Mouse (Mus musculus) Muller cell, postnatal 12 days (primary cell): ENCODE measurements at regions not wholly inside any gene's neighbourhood (a gene's known extent, or its start where the extent isn't known, plus 50 kb on each side); places are given as distances from the start of the nearest gene placed in this dataset.

Experiments
- DNase-seq: peaks from one replicate; pipeline ENCODE4 v3.0.0-alpha.2; 2015; ENCODE audit errors: inconsistent ontology term

- DNase-seq, result no peak
Observed at GRCm38 (mm10) chr2:160256251-160256650, 77.7 kb downstream of the Gm826 start.

DNA sequence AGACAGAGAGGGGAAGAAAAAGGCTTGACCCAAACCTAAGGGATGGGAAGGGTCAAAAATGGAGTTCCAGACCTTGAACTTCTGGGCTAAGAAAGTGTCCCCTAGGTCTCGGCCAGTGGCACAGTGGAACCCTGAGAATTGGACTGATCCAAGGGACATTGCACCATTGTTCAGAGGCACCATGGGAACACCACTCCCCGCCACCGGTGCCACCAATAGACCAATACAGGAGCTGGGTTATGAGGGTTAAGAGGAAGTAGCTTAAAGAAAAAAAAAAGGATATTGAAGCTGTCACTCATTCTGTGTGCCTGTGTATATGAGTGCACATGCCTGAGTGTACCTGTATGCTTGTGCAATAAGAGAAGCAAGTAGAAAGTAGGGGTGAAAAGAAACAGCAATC lies 83.7 kb downstream of the Gm826 start:
- DNase-seq, result no peak

DNA sequence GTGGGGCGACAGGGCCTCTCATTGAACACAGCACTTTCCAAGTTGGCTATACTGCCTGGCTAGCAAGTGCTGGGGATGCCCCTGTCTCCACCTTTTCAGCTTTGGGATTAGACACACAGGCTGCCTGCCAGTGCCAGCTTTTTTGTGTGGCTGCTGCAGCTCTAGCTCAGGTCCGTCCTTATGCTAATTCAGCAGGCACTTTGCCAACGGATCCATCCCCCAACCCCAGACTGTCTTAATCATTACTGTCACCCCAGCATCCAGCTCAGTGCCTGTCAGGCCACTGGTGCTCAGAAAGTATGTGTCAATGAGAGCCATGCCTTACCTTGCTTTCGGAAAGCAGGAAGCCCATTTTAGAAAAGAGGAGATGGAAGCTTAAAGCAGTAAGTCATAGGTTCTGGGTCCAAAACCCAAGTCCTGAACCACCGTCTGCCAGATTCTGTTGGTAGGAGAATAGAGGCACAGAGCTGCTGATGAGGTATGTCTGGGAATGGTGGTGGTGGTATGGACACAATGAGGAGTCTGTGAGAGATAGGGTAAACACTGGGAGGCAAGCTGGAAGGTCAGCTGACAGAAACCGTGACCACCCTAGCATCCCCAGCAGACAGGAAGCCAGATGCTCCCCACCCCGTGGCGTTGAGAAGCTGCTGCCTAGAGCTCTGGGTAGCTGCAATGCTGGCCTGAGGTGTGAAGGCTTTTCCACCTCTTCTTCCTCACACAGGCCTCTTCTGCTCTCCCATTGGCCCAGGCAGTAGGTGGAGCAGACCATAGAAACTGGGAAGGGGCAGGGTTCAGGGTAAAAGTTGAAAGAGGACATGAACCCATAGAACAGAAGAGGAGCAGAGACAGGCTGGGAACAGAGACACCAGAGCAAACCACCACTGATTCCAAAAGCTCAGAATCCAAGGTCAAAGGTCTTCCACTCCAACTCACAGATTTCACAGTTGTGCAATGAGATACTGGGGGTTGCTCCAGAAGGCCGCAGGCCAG lies 84.6 kb downstream of the Gm826 start:
- DNase-seq, result no peak

DNA sequence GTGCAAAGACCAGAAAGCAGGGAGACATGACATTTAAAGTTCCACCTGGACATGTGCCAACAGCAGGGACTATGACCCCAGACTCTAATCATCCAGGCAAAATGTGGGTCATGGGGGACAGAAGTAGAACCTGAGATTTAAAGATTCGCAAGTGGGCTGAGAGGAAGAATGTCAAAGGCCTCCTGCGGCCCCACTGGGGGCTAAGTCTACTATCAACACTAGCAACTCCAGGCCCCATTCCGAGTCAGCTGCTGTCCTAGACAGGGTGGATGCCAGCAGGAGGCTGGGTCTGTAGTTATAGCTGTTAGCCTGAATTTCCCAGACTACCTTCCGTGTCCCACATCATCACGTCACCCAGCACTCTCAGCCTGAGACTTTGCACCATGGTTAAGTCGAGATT lies 86.7 kb downstream of the Gm826 start:
- DNase-seq, result no peak

DNA sequence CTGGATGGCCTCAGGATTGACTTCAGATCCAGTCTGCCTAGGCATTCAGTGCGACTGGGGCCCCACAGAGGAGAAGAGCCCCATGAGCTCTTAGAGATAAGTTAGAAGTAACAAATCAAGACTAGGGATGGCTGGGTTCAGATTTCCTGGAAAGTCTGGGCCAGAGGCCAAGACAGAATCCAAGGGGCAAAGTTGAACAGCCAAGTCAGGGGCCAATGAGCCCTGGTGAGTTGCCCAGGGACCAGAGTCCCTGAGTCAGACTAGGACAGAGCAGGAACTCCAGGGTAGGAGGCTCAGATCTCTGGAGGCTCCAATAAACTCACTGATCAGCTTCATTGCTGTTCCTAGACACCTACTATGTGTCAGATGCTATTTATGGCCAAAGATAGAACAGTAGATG lies 87.6 kb downstream of the Gm826 start:
- DNase-seq, result no peak

GRCm38 (mm10) chr2:160244866-160245265 lies 89.1 kb downstream of the Gm826 start:
- DNase-seq, result no peak

DNA sequence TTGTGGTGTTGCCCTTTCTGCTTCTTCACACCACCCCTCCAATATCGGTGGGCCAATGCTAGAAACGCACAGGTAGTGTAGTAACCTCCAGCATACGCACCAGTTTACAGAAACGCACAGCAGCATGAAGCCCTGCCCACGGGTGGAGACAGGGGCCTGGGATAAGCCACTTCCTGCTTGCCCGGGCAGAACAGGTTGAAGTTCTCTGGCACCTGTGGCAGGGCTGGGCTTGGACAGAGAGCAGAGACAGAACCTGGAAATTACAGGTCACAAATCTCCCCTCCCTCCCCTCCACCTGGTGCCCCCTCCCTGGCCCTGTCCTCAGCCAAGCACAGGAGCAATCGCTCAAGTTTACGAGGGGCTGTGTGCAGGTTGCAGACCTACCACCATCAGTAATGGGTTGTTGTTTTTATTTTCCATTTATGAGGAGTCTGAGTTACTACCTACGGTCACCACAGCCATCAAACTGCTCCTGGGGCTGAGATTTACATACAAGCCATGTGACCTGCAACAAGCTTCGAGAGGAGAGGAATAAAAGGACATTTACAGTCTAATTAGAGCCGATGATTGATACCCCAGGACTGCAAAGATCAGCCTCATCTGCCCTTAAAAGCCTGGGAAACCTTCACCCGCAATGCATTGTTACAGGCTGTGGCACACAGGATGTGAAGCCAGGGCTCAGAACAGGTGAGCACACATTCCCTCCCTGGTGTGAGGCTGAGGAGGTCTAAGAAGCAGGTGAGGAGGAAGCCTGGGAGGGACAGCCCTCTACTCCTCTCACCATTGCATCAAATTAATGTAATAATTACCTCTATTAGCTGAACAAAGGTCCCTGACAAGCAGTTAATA lies 93.2 kb downstream of the Gm826 start:
- DNase-seq, result no peak

- no peak for DNase-seq
Observed at GRCm38 (mm10) chr2:160237436-160238104, 96.4 kb downstream of the Gm826 start.

DNA sequence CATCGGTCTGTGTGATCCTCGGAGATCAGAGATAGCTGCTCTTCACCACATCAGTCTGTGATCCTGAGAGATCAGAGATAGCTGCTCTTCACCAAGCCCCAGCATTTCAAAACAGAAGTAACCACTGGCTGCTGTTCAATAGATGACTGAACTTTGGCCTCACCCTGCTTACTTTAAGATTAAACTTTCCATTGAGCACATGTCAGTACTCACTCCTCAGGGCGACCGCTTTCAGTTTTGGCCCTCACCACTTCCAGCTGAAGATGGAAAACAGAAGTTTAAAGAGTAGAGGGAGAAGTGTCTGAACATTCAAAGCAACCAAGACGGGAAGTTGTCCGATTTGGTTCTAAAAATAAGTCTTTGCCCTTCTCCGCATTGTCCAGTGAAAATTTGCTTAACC lies 97.2 kb downstream of the Gm826 start:
- no peak for DNase-seq

DNA sequence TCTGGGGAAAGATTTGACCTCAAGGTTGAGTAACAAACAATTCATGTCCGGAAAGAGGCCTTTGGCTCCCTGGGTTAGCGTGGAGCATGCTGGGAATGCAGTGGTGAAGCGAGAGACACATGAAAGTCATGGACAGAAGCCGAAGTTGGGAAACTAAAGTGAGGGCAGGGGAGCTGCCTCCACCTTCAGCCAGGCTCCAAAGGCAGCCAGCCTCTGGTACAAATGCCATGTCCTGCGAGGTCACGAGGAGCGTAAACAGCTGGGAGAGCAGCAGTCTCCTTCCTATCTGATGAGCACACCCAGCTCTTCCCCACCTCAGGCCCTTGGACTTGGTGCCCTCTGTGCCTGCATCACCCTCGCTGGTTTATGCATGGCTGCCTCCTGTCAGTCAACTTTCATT lies 103.2 kb downstream of the Gm826 start:
- DNase-seq, result no peak

DNA sequence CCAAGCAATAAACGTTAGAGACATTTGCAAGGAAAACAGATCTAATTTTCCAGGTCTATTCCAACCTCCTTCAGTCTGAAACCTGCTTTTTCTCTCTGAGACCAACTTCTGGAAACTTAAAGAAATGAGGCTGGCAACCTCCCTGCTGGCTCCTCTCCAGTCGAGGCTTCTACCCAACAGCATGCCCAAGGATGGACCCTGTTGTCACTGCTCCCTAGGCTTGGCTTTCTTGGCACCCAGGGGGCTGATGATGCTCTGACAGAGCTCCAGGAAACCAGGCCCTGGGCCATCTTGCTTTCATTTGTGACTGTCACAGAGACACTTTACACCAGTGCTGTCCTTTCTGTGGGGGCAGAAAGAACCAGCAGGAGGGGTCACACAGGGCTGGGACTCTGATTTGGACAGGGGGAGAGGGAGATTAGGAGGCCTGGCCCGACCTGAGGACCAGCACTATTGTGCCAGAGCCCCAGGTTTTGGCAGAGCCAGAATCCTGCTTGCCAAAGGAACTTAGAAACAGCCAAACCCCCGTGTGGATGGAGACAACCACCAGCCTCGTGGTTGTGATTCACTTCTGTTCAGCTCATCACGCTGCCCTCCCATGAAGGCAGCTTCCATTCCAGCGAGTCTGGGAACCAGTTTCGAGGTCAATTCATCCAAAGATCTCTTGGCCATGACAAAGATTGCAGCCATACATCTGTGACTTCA lies 105.5 kb downstream of the Gm826 start:
- DNase-seq, result peak; percentile 23

DNA sequence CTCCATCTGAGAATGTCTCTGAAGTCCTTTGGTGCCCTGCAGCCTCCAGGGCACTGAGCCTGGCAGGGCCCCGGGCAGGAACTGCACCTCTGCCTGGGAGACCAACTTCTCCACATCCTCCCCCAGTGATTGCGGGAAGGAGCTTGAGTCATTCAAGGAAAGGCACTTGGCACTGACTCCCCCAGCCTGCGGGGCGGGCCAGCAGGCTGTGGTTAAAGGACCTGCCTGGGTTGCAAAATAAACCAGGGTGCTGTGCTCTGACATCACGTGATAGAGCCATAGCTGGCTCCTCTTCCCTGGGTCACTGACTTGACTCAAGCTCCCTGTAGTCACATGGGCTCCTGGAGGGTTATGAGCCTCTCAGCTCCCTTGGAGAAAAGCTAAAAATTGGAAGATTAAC lies 108.5 kb downstream of the Gm826 start:
- peak; percentile 62 for DNase-seq

DNA sequence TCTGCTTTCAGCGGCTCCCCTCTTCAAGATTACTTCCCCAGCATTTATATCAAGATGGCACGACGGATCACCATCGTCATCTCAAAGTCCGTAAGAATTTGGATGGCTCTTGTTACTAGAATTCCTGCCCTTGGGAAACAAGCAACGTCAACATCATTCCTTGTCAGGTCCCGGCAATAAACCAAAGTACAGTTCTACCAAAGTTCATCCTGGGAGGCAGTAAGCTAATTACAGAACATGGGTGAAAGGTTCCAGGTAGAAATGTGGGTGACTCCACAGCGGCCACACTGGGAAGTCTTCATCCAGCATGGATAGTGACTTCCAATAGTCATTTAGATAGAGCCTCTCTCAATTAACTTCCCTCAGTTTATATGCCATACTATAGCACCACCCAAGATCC lies 110.6 kb downstream of the Gm826 start:
- DNase-seq, result no peak

DNA sequence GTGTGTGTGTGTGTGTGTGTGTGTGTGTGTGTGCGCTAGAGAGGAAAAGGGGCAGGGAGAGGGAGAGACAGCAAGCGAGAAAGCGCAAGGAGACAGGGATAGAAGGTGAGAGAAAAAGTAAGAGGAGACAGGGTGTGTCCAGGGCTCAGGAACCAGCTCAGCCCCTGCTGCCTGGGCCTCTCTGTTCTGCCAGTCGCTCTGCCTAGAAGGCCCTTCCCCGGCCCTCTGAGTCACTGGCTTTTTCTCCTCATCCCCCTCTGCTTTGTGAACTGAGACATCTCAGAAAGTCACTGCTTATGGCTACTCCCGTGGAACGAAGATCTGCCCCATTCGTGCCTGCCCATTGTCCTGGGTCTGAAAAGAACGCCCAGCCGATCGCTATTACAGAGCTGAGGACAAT lies 112.2 kb downstream of the Gm826 start:
- DNase-seq, result peak; percentile 67

- DNase-seq, result peak; percentile 54
Observed at GRCm38 (mm10) chr2:160220562-160221021, 113.4 kb downstream of the Gm826 start.

GRCm38 (mm10) chr2:160214032-160214812 lies 119.7 kb downstream of the Gm826 start:
- no peak for DNase-seq

- no peak for DNase-seq
Observed at GRCm38 (mm10) chr2:160210507-160210906, 123.5 kb downstream of the Gm826 start.

DNA sequence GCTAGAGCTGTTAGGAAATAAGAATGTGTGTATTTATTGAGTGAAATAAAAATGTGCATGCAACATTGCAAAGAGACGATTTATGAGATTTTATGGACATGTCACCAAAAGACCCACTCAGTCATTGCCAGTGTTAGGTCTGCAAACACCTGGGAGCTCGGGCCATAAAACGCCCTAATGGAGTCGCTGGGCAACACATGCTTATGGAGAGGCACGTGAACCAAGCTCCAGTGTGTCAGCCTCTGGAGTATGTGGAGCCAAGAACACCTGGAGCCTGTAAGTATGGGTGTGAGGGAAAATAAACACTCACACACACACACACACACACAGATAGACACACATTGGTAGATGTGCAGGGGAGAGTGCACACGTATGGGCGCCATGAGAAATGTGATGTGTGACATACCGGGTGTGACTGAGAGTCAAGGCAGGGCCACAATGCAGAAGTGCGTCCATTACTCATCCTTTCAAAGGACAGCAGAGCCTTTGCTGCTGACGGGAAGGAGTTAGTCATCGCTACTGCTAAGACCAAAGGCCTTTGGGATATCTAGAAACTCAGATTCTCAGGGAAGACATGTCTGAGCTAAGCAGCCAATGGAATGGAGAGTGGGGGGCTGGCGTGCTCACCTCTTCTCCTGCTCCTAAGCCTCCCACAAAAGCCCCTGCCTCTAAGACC lies 124.2 kb downstream of the Gm826 start:
- no peak for DNase-seq

DNA sequence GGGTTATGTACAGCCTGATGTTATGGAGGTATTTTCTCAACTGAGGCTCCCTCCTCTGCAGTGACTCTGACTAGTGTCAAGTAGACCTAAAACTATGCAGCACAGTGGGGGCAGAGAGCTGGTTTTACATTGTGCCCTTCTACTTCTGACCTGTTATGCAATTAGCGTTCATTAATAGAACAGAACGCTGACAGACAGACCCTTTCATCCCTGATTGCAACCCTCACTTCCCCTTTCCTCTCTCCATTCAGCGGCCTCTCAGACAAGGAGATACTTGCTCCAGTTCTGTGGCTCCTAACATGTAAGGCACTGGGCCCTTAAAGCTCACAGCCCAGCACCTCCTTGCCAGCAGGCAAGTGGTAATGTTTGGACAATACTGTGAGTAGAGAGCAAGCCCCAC lies 125.7 kb downstream of the Gm826 start:
- DNase-seq, result no peak

DNA sequence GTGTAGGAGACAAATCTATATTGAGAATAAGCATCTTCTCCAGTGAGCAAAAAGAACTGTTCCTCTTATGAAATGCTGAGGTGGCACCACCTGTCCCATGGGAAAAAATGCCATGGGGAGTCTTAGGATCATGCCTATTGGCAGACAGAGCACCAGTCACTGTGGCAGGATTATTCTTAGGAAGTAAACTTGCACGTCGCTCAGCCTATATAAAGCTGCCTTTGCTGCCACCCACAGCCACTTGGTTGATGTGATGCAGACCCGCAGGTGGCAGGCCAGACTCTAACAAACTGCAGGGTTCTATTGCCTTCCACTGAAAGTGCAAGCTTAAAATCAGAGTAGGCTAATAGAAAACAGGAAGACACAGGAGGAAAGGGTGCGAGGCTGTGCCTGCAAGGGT lies 126.7 kb downstream of the Gm826 start:
- no peak for DNase-seq
